9 mouse cellular contexts compared by ENCODE assay signal in genomic region chr19:4558570-4558955, GRCm38 (mm10). TPM values are rescaled to one million over a fixed set of nuclear protein-coding genes. Genes with fewer than 3 reads are reported as not detected.
DNase-seq lines count a peak whose midpoint lies in the region; ATAC-seq and TF ChIP-seq lines count a peak whose summit lies in the region.
"Had no signal": no experiment of that assay in that cellular context is flagged by ENCODE, and none has a peak within 500 bp of the region (broad histone marks: within the 10 kb centered on the region; RNA-seq: fewer than 3 reads in every experiment).

No protein-coding gene starts in this region.

- H3K9me3 ChIP-seq in kidney, postnatal 0 days (replicated peaks; ENCODE audit: low read length): no peaks in the 10 kb centered on the region
- H3K9me3 ChIP-seq in forebrain, embryonic 11.5 days (ENCODE audit: control insufficient read depth, low read length): no peaks in the 10 kb centered on the region
- H3K9me3 ChIP-seq in hindbrain, embryonic 15.5 days: no peaks in the 10 kb centered on the region

- no peaks in the 10 kb centered on the region for H3K36me3 ChIP-seq in kidney, postnatal 0 days (ENCODE audit: insufficient read depth, low read length)
- H3K36me3 ChIP-seq in forebrain, embryonic 11.5 days (ENCODE audit: control insufficient read depth, insufficient read depth, low read length): no peaks in the 10 kb centered on the region
- no peaks in the 10 kb centered on the region for H3K36me3 ChIP-seq in hindbrain, embryonic 15.5 days

- DNase-seq in kidney, postnatal 0 days (ENCODE audit: low spot score): no peak
- no peak for DNase-seq in kidney, adult 18-20 months
- DNase-seq in forebrain, embryonic 11.5 days (ENCODE audit: low spot score): no peak
- DNase-seq in skeletal muscle tissue, adult 2 months (ENCODE audit: low read depth, low spot score): peak; percentile 50
- DNase-seq in lung, postnatal 25 days (ENCODE audit: low spot score): no peak
- no peak for DNase-seq in right cerebral cortex, postnatal 14 days

- no peak overlapping the region for H3K9ac ChIP-seq in kidney, postnatal 0 days (ENCODE audit: low read depth, low read length)
- no peak overlapping the region for H3K9ac ChIP-seq in forebrain, embryonic 11.5 days (ENCODE audit: low read length)
- no peak overlapping the region for H3K9ac ChIP-seq in hindbrain, embryonic 15.5 days

- H3K4me1 ChIP-seq in kidney, postnatal 0 days (replicated peaks; ENCODE audit: insufficient read depth, low read length): no peaks in the 10 kb centered on the region
- peaks cover 2% of the 10 kb centered on the region; the same call in 1 of the 2 replicates for H3K4me1 ChIP-seq in forebrain, embryonic 11.5 days (replicated peaks; ENCODE audit: control insufficient read depth, insufficient read depth, low read length)
- H3K4me1 ChIP-seq in hindbrain, embryonic 15.5 days (replicated peaks): peaks cover 16% of the 10 kb centered on the region

- no peak for ATAC-seq in kidney, postnatal 0 days (replicated peaks; ENCODE audit: low FRiP score, low read depth)
- no peak for ATAC-seq in forebrain, embryonic 11.5 days (replicated peaks; ENCODE audit: low FRiP score)
- ATAC-seq in hindbrain, embryonic 15.5 days (ENCODE audit: low FRiP score, low read depth): peak; percentile 50; the same call in 1 of the 2 replicates
- ATAC-seq in activated CD4-positive, CD25-positive, alpha-beta regulatory T cell, adult 4 months: no peak

- H3K27ac ChIP-seq in kidney, postnatal 0 days: peak overlapping the region; percentile 64
- H3K27ac ChIP-seq in forebrain, embryonic 11.5 days (ENCODE audit: low read depth, low read length): peak overlapping the region; percentile 8; the same call in 1 of the 2 replicates
- H3K27ac ChIP-seq in hindbrain, embryonic 15.5 days (replicated peaks): peak overlapping the region; percentile 77
- H3K27ac ChIP-seq: heart, adult 2 months had no signal

- no peak for TF ChIP-seq CTCF in kidney, postnatal 0 days (IDR thresholded peaks at IDR 0.05; ENCODE audit: low read depth)

- no peaks in the 10 kb centered on the region for H3K27me3 ChIP-seq in kidney, postnatal 0 days (ENCODE audit: insufficient read depth, low read length)
- H3K27me3 ChIP-seq in forebrain, embryonic 11.5 days (ENCODE audit: control insufficient read depth, insufficient read depth, low read length): no peaks in the 10 kb centered on the region
- H3K27me3 ChIP-seq in hindbrain, embryonic 15.5 days: no peaks in the 10 kb centered on the region

- H3K4me2 ChIP-seq in kidney, postnatal 0 days (ENCODE audit: low read length): no peak overlapping the region
- H3K4me2 ChIP-seq in forebrain, embryonic 11.5 days (ENCODE audit: low read depth, low read length, severe bottlenecking): no peak overlapping the region
- H3K4me2 ChIP-seq in hindbrain, embryonic 15.5 days: no peak overlapping the region

- H3K4me3 ChIP-seq in kidney, postnatal 0 days (replicated peaks; ENCODE audit: low read depth, low read length): no peak overlapping the region
- no peak overlapping the region for H3K4me3 ChIP-seq in forebrain, embryonic 11.5 days (ENCODE audit: low read depth, low read length)
- H3K4me3 ChIP-seq in hindbrain, embryonic 15.5 days: no peak overlapping the region
- H3K4me3 ChIP-seq: heart, adult 2 months had no signal

- WGBS in kidney, postnatal 0 days: 72% methylated on average over 3 of the region's 3 CpGs
- 67% methylated on average over 3 of the region's 3 CpGs for WGBS in forebrain, embryonic 11.5 days
- 49% methylated on average over 3 of the region's 3 CpGs for WGBS in hindbrain, embryonic 15.5 days

RNA-seq across cellular contexts. Expression of gene Pcx, which starts 48.3 kb away (rescaled TPM):
- polyA plus RNA-seq in kidney, postnatal 0 days (2015; fragmentation: Nextera tagmentation; extraction: Ambion mirVana): 57.6 and 66.9 TPM in 2 replicates
- polyA plus RNA-seq in forebrain, embryonic 11.5 days (2014; fragmentation: Nextera tagmentation; extraction: Ambion mirVana): 18.5 and 19.3 TPM in 2 replicates
- 38.9 and 43.8 TPM in 2 replicates for polyA plus RNA-seq in hindbrain, embryonic 15.5 days (2015; fragmentation: Nextera tagmentation; extraction: Ambion mirVana)
- polyA plus RNA-seq in activated CD4-positive, CD25-positive, alpha-beta regulatory T cell, adult 4 months (2017; shearing (Covaris generic)): 1 to 10 TPM; 1.0 to 1.5 TPM

RNA-seq across cellular contexts. Expression of gene Lrfn4, which starts 56.9 kb away (rescaled TPM):
- 6.6 and 8.4 TPM in 2 replicates for polyA plus RNA-seq in kidney, postnatal 0 days (2015; fragmentation: Nextera tagmentation; extraction: Ambion mirVana)
- polyA plus RNA-seq in forebrain, embryonic 11.5 days (2014; fragmentation: Nextera tagmentation; extraction: Ambion mirVana): 8.5 and 12.0 TPM in 2 replicates
- 13.2 and 14.7 TPM in 2 replicates for polyA plus RNA-seq in hindbrain, embryonic 15.5 days (2015; fragmentation: Nextera tagmentation; extraction: Ambion mirVana)
- polyA plus RNA-seq in activated CD4-positive, CD25-positive, alpha-beta regulatory T cell, adult 4 months (2017; shearing (Covaris generic)): under 1 TPM in 1 of 2 experiments, not detected in 1; 0.31 TPM

Comparison
In these comparisons a context has a peak if more than half of its experiments do, and no peak if none do; other contexts are left out.
1. H3K27ac ChIP-seq: peak in every context shown above with its lines; median percentile 77 in hindbrain, embryonic 15.5 days; 64 in kidney, postnatal 0 days; 8 in forebrain, embryonic 11.5 days.